Mouse (Mus musculus): ENCODE data around the gene Gpr1. TPM values are rescaled to one million over a fixed set of nuclear protein-coding genes. Genes with fewer than 3 reads are reported as not detected.

Gene Gpr1
- polyA plus RNA-seq, 1 experiment from 2014 or later: 0.09 TPM

- ATAC-seq (ENCODE audit: insufficient number of reproducible peaks, insufficient read depth, low FRiP score, low read depth): no peak
- no peak overlapping the region for H3K4me3 ChIP-seq (ENCODE audit: control insufficient read depth in 1 of 2, insufficient read depth in 1 of 2, low read depth in 1 of 2, low read length in 2 of 2)
- H3K4me2 ChIP-seq (ENCODE audit: low read length): no peak overlapping the region
- peaks cover 2 to 15% of the 10 kb centered on the region in 2 experiments; a peak in 3 of 4 replicates for H3K4me1 ChIP-seq (ENCODE audit: control insufficient read depth in 2 of 2, insufficient read depth in 2 of 2, low read length in 2 of 2)
- H3K9me3 ChIP-seq (ENCODE audit: control insufficient read depth, low read length): no peaks in the 10 kb centered on the region
- no peak overlapping the region for H3K27ac ChIP-seq (replicated peaks in 1 of 2; ENCODE audit: control insufficient read depth in 1 of 2, insufficient read depth in 1 of 2, low read depth in 2 of 2, low read length in 2 of 2)
- no peaks in the 10 kb centered on the region for H3K27me3 ChIP-seq (ENCODE audit: control insufficient read depth, insufficient read depth, low read length)
- H3K36me3 ChIP-seq (ENCODE audit: control insufficient read depth, insufficient read depth, low read length): peaks cover 34% of the 10 kb centered on the region
- 91% methylated on average over 4 of the region's 4 CpGs for WGBS
- H3K9ac ChIP-seq (ENCODE audit: low read length): no peak overlapping the region
Observed at GRCm38 (mm10) chr1:63180122-63180521, 34.2 kb downstream of the Gpr1 start.

GRCm38 (mm10) chr1:63178308-63178707 is 36.0 kb downstream of the Gpr1 start:
- peak overlapping the region; percentile 98 for H3K9ac ChIP-seq (ENCODE audit: low read length)

DNA sequence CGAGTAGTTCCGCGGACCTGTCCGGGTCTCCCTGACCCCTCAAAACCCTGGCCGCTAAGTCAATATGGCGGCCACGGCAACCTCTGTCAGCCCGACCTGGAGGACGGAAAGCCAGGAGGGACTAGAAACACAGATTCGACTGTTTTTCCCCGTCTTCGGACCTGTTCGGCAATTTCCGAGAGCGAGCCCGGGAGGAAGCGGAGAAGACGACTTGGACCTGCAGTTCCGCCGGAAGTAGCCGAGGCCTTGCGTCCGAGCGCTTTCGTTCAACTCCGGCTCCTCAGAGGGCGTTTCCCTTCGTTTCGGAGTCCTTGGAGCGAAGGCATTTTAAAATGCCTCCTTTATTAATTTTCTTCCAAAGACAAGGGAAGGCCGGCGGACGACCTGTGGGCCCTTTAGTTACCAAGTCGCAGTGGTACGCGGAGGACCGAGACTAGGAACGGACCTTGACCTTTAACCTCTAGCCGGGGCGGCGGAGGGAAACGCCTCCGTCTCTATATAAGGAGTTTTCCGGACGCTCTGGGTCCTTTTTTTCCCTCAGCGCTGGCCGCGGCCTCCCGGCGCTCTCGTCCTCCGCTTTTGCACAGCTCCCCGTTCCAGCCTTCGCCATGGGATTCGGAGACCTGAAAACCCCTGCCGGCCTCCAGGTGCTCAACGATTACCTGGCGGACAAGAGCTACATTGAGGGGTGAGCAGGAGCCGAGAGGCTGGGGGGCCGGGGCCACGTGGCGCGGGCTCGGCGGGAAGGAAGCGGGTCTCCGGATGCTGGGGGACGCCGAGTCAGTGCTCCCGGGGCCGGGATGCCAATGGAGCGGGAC is 37.5 kb downstream of the Gpr1 start, which contains the start of the genes Eef1b2 and Ndufs1:
Eef1b2 (plus strand) TSS at position 222 of the 818 bp plus-strand sequence.
Ndufs1 (minus strand) TSS at position 230 of the 818 bp plus-strand sequence.
- H3K4me2 ChIP-seq (ENCODE audit: low read length): peak within 1 kb of the TSS; percentile 77

More at GRCm38 (mm10) chr1:63178308-63178707, 36.0 kb downstream of the Gpr1 start:
- H3K4me2 ChIP-seq (ENCODE audit: low read length): peak overlapping the region; percentile 77
- peaks cover 2 to 22% of the 10 kb centered on the region in 2 experiments; a peak in 3 of 4 replicates for H3K4me1 ChIP-seq (ENCODE audit: control insufficient read depth in 2 of 2, insufficient read depth in 2 of 2, low read length in 2 of 2)
- H3K36me3 ChIP-seq (ENCODE audit: control insufficient read depth, insufficient read depth, low read length): peaks cover 44% of the 10 kb centered on the region
- H3K9me3 ChIP-seq (ENCODE audit: control insufficient read depth, low read length): no peaks in the 10 kb centered on the region
- no peak for ATAC-seq (ENCODE audit: insufficient number of reproducible peaks, insufficient read depth, low FRiP score, low read depth)
- H3K4me3 ChIP-seq (ENCODE audit: control insufficient read depth in 1 of 2, insufficient read depth in 1 of 2, low read depth in 1 of 2, low read length in 2 of 2): no peak overlapping the region
- H3K27me3 ChIP-seq (ENCODE audit: control insufficient read depth, insufficient read depth, low read length): no peaks in the 10 kb centered on the region
- no peak overlapping the region for H3K27ac ChIP-seq (replicated peaks in 1 of 2; ENCODE audit: control insufficient read depth in 1 of 2, insufficient read depth in 1 of 2, low read depth in 2 of 2, low read length in 2 of 2)
- 72% methylated on average over 3 of the region's 3 CpGs for WGBS

GRCm38 (mm10) chr1:63176259-63176603 is 38.1 kb downstream of the Gpr1 start:
- Histone ChIP-seq H3K9me3 (ENCODE audit: control insufficient read depth, low read length) (no peaks in the 10 kb centered on the region), H3K9ac (ENCODE audit: low read length) (peak overlapping the region; percentile 98), H3K27ac (replicated peaks in 1 of 2; ENCODE audit: control insufficient read depth in 1 of 2, insufficient read depth in 1 of 2, low read depth in 2 of 2, low read length in 2 of 2) (peak overlapping the region; percentile 94 to 95), H3K4me3 (ENCODE audit: control insufficient read depth in 1 of 2, insufficient read depth in 1 of 2, low read depth in 1 of 2, low read length in 2 of 2) (peak overlapping the region; percentile 81 to 90), H3K36me3 (ENCODE audit: control insufficient read depth, insufficient read depth, low read length) (peaks cover 54% of the 10 kb centered on the region), H3K4me2 (ENCODE audit: low read length) (peak overlapping the region; percentile 77), H3K27me3 (ENCODE audit: control insufficient read depth, insufficient read depth, low read length) (no peaks in the 10 kb centered on the region), H3K4me1 (ENCODE audit: control insufficient read depth in 2 of 2, insufficient read depth in 2 of 2, low read length in 2 of 2) (peaks cover 2 to 22% of the 10 kb centered on the region in 2 experiments; a peak in 3 of 4 replicates)
- 0 out of 2 replicates have a peak, but pooled peaks have one; percentile 5 for ATAC-seq (ENCODE audit: insufficient number of reproducible peaks, insufficient read depth, low FRiP score, low read depth)
- 0% methylated on average over 14 of the region's 14 CpGs for WGBS

More for the DNA sequence above, 37.5 kb downstream of the Gpr1 start, which contains the start of the genes Eef1b2 and Ndufs1:
- peak within 1 kb of the TSS; percentile 98 for H3K9ac ChIP-seq (ENCODE audit: low read length)
- H3K27me3 ChIP-seq (ENCODE audit: control insufficient read depth, insufficient read depth, low read length): no peaks in the 10 kb centered on the region
- peaks cover 52% of the 10 kb centered on the region for H3K36me3 ChIP-seq (ENCODE audit: control insufficient read depth, insufficient read depth, low read length)
- ATAC-seq (ENCODE audit: insufficient number of reproducible peaks, insufficient read depth, low FRiP score, low read depth): peak; percentile 86
- peaks cover 2 to 22% of the 10 kb centered on the region in 2 experiments; a peak in 3 of 4 replicates for H3K4me1 ChIP-seq (ENCODE audit: control insufficient read depth in 2 of 2, insufficient read depth in 2 of 2, low read length in 2 of 2)
- under 1% methylated on average over 72 of the region's 72 CpGs for WGBS
- H3K4me3 ChIP-seq (ENCODE audit: control insufficient read depth in 1 of 2, insufficient read depth in 1 of 2, low read depth in 1 of 2, low read length in 2 of 2): peak within 1 kb of the TSS; percentile 81 to 90
- H3K27ac ChIP-seq (replicated peaks in 1 of 2; ENCODE audit: control insufficient read depth in 1 of 2, insufficient read depth in 1 of 2, low read depth in 2 of 2, low read length in 2 of 2): peak within 1 kb of the TSS; percentile 94 to 95
- no peaks in the 10 kb centered on the region for H3K9me3 ChIP-seq (ENCODE audit: control insufficient read depth, low read length)

GRCm38 (mm10) chr1:63175853-63176252 is 38.5 kb downstream of the Gpr1 start:
- ATAC-seq (ENCODE audit: insufficient number of reproducible peaks, insufficient read depth, low FRiP score, low read depth): no peak
- Histone ChIP-seq H3K27me3 (ENCODE audit: control insufficient read depth, insufficient read depth, low read length) (no peaks in the 10 kb centered on the region), H3K4me2 (ENCODE audit: low read length) (peak overlapping the region; percentile 77), H3K36me3 (ENCODE audit: control insufficient read depth, insufficient read depth, low read length) (peaks cover 58% of the 10 kb centered on the region), H3K4me1 (ENCODE audit: control insufficient read depth in 2 of 2, insufficient read depth in 2 of 2, low read length in 2 of 2) (peaks cover 2 to 22% of the 10 kb centered on the region in 2 experiments; a peak in 3 of 4 replicates), H3K27ac (replicated peaks in 1 of 2; ENCODE audit: control insufficient read depth in 1 of 2, insufficient read depth in 1 of 2, low read depth in 2 of 2, low read length in 2 of 2) (peak overlapping the region; percentile 94 to 95), H3K4me3 (ENCODE audit: control insufficient read depth in 1 of 2, insufficient read depth in 1 of 2, low read depth in 1 of 2, low read length in 2 of 2) (peak overlapping the region; percentile 81 to 90), H3K9me3 (ENCODE audit: control insufficient read depth, low read length) (no peaks in the 10 kb centered on the region), H3K9ac (ENCODE audit: low read length) (peak overlapping the region; percentile 98)
- 5% methylated on average over 11 of the region's 11 CpGs for WGBS

DNA sequence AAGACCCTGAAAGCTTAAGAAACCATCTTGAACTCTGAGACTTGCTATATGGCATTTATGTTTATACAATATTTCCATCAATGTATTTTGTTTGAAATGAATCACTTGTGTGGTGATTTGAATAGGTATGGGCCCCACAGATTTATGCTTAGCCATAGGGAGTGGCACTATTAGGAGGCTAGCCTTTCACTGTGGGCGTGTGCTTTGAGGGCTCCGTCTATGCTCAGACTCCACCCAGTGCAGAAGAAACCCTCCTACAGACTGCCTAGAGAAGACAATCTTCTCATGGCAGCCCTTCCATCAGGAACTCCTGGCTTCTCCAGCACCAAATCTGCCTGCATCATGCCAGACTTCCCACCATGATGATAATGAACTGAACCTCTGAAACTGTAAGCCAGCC is 45.7 kb downstream of the Gpr1 start:
- no peak overlapping the region for H3K4me3 ChIP-seq (ENCODE audit: control insufficient read depth in 1 of 2, insufficient read depth in 1 of 2, low read depth in 1 of 2, low read length in 2 of 2)
- H3K27me3 ChIP-seq (ENCODE audit: control insufficient read depth, insufficient read depth, low read length): no peaks in the 10 kb centered on the region
- H3K9ac ChIP-seq (ENCODE audit: low read length): no peak overlapping the region
- 91% methylated on average over 2 of the region's 2 CpGs for WGBS
- no peak overlapping the region for H3K27ac ChIP-seq (replicated peaks in 1 of 2; ENCODE audit: control insufficient read depth in 1 of 2, insufficient read depth in 1 of 2, low read depth in 2 of 2, low read length in 2 of 2)
- ATAC-seq (ENCODE audit: insufficient number of reproducible peaks, insufficient read depth, low FRiP score, low read depth): no peak
- H3K4me1 ChIP-seq (ENCODE audit: control insufficient read depth in 2 of 2, insufficient read depth in 2 of 2, low read length in 2 of 2): peaks cover 0 to under 1% of the 10 kb centered on the region in 2 experiments; a peak in 2 of 4 replicates
- H3K4me2 ChIP-seq (ENCODE audit: low read length): no peak overlapping the region
- H3K9me3 ChIP-seq (ENCODE audit: control insufficient read depth, low read length): no peaks in the 10 kb centered on the region
- H3K36me3 ChIP-seq (ENCODE audit: control insufficient read depth, insufficient read depth, low read length): peaks cover 89% of the 10 kb centered on the region

- Histone ChIP-seq H3K36me3 (ENCODE audit: control insufficient read depth, insufficient read depth, low read length) (peaks cover 66% of the 10 kb centered on the region), H3K4me3 (ENCODE audit: control insufficient read depth in 1 of 2, insufficient read depth in 1 of 2, low read depth in 1 of 2, low read length in 2 of 2) (no peak overlapping the region), H3K27me3 (ENCODE audit: control insufficient read depth, insufficient read depth, low read length) (no peaks in the 10 kb centered on the region), H3K9ac (ENCODE audit: low read length) (no peak overlapping the region), H3K4me1 (ENCODE audit: control insufficient read depth in 2 of 2, insufficient read depth in 2 of 2, low read length in 2 of 2) (no peaks in the 10 kb centered on the region), H3K9me3 (ENCODE audit: control insufficient read depth, low read length) (no peaks in the 10 kb centered on the region), H3K4me2 (ENCODE audit: low read length) (no peak overlapping the region), H3K27ac (replicated peaks in 1 of 2; ENCODE audit: control insufficient read depth in 1 of 2, insufficient read depth in 1 of 2, low read depth in 2 of 2, low read length in 2 of 2) (no peak overlapping the region)
- no peak for ATAC-seq (ENCODE audit: insufficient number of reproducible peaks, insufficient read depth, low FRiP score, low read depth)
- WGBS: 93% methylated on average over 13 of the region's 13 CpGs
Observed at GRCm38 (mm10) chr1:63140231-63140630, 74.1 kb downstream of the Gpr1 start.

Measured in heart, embryonic 14.5 days (tissue).